Mouse (Mus musculus): ENCODE data around the gene Dhrs3. TPM values are rescaled to one million over a fixed set of nuclear protein-coding genes. Genes with fewer than 3 reads are reported as not detected.

Gene Dhrs3
- polyA plus RNA-seq, 1 experiment = 23.8 TPM

DNA sequence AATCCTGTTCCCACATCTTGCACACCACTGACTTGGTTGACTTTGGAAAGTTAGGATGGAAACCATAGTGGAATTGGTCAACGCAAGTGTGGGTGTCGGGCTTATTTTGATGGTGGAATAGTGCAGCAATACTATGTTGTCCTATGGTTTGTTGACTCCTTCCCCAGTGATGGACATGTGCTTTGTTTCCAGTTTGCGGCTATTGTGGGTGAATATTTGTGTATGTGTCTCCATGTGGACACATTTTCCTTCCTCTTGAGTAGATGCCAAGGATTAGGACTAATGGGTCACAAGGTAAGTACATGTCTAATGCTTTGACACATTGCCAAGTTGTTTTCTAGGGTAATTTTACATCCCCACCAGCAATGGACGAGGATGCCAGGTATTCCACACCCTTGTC is 68.6 kb downstream of the Dhrs3 start:
- H3K4me3 ChIP-seq (ENCODE audit: insufficient read depth, low read length) = no peak overlapping the region
- H3K4me1 ChIP-seq (ENCODE audit: control insufficient read depth, insufficient read depth, low read length) = no peaks in the 10 kb centered on the region; the same call in 1 of the 2 replicates
- no peak overlapping the region for H3K27ac ChIP-seq (ENCODE audit: insufficient read depth, low read length)
- TF ChIP-seq CTCF (IDR thresholded peaks at IDR 0.05; ENCODE audit: borderline replicate concordance, insufficient read depth, low read length) = no peak

DNA sequence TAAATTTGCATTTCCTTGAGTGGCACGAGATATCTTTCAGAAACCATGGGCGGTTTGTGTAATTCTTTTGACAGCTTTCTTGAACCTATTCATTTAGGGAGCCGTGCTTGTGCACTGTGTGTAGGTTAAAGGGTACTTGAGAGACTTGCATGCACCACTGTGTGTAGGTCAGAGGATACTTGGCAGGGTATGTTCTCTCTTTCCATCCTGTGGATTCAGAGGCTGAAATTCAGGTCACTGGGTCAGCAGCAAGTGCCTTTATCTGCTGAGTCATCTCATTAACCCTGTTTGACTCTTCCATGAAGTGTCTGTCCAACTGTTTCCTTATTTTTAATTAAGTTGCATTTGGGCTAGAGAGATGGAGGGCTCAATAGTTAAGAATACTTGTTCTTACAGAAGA is 69.1 kb downstream of the Dhrs3 start:
- Histone ChIP-seq H3K4me3 (ENCODE audit: insufficient read depth, low read length) (no peak overlapping the region), H3K27ac (ENCODE audit: insufficient read depth, low read length) (no peak overlapping the region), H3K4me1 (ENCODE audit: control insufficient read depth, insufficient read depth, low read length) (no peaks in the 10 kb centered on the region; the same call in 1 of the 2 replicates)
- TF ChIP-seq POLR2A (IDR thresholded peaks at IDR 0.05; ENCODE audit: low read depth, low read length) (no peak), CTCF (IDR thresholded peaks at IDR 0.05; ENCODE audit: borderline replicate concordance, insufficient read depth, low read length) (no peak)

DNA sequence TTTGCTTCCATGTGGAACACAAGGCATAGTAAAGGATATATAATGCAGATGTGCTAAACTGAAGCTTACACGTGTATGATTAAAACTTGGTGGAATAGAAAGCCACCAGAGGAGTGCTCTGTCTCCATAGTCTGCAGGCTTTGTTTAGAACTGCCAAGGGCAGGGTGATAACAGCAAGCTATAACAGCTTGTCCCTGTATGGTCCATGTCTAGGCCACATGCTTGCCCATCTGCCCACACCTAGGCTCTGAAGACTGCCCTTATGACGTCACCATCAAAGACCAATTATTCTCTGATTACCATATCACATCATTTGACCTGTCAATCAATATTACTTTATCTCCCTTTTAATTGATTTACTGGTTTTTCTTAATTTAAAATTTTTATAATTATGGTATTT is 72.6 kb downstream of the Dhrs3 start:
- Histone ChIP-seq H3K27ac (ENCODE audit: insufficient read depth, low read length) (no peak overlapping the region), H3K4me1 (ENCODE audit: control insufficient read depth, insufficient read depth, low read length) (peaks cover 3% of the 10 kb centered on the region), H3K4me3 (ENCODE audit: insufficient read depth, low read length) (no peak overlapping the region)
- TF ChIP-seq POLR2A (IDR thresholded peaks at IDR 0.05; ENCODE audit: low read depth, low read length) (no peak), CTCF (IDR thresholded peaks at IDR 0.05; ENCODE audit: borderline replicate concordance, insufficient read depth, low read length) (no peak)

DNA sequence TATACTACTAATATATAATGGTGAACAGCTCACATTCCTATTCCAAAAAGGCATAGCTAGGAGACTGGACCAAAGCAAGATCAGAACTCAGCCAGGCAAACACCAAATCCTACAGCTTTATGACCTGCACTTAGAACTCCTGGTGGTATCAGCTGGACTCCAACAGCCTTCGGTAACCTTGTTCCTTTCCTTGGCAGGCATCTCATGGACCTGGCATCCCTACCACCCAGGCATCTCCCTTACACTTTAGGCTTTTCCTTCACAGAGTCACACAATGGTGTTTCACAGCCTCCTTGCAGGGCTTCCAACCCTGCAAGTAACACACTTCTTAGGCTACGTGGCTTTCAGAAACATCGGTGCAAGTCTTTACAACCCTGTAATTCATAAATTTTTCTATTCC is 75.7 kb downstream of the Dhrs3 start:
- Histone ChIP-seq H3K4me1 (ENCODE audit: control insufficient read depth, insufficient read depth, low read length) (peaks cover 3% of the 10 kb centered on the region; the same call in 1 of the 2 replicates), H3K27ac (ENCODE audit: insufficient read depth, low read length) (no peak overlapping the region), H3K4me3 (ENCODE audit: insufficient read depth, low read length) (no peak overlapping the region)
- TF ChIP-seq POLR2A (IDR thresholded peaks at IDR 0.05; ENCODE audit: low read depth, low read length) (no peak), CTCF (IDR thresholded peaks at IDR 0.05; ENCODE audit: borderline replicate concordance, insufficient read depth, low read length) (no peak)

DNA sequence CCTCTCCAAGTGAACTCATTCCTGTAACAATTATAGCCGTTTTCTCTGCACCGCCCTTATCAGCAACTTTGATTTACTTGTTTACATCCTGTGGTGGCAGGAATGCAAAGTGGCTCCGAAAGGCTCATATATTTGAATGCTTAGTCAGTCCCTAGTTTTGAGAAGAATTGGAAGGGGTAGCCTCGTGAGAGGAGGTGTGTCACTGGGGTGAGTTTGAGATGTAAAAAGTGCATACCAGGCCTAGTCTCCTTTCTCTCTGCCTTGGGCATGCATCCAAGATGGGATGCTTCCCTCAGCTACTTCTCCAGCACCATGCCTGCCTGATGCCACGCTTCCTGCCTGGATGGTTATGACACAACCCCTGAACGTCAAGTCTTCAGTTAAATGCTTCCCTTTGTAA is 76.4 kb downstream of the Dhrs3 start:
- Histone ChIP-seq H3K4me1 (ENCODE audit: control insufficient read depth, insufficient read depth, low read length) (peaks cover 3% of the 10 kb centered on the region; the same call in 1 of the 2 replicates), H3K4me3 (ENCODE audit: insufficient read depth, low read length) (no peak overlapping the region), H3K27ac (ENCODE audit: insufficient read depth, low read length) (no peak overlapping the region)
- no peak for TF ChIP-seq POLR2A (IDR thresholded peaks at IDR 0.05; ENCODE audit: low read depth, low read length)
- no peak for TF ChIP-seq CTCF (IDR thresholded peaks at IDR 0.05; ENCODE audit: borderline replicate concordance, insufficient read depth, low read length)

DNA sequence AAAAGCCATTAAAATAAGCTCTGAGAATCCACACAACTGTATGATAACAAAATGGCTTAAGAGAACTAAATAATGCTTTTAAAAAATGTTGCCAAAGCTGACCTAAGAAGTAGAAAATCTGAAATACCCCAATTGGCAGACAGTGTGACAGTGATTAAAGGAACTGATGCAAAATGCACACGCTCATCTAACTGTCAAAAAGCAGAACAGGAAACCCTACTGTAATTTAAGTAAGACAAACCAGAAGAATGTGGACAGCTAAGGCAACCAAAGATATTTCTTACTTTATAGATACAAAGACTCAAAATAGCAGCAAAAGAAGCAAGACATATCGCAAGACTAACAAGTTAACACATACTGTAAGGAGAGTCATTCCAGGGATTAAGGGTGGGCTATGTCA is 78.4 kb downstream of the Dhrs3 start:
- no peak for TF ChIP-seq POLR2A (IDR thresholded peaks at IDR 0.05; ENCODE audit: low read depth, low read length)
- no peak for TF ChIP-seq CTCF (IDR thresholded peaks at IDR 0.05; ENCODE audit: borderline replicate concordance, insufficient read depth, low read length)
- peaks cover 3% of the 10 kb centered on the region; the same call in 1 of the 2 replicates for H3K4me1 ChIP-seq (ENCODE audit: control insufficient read depth, insufficient read depth, low read length)
- no peak overlapping the region for H3K27ac ChIP-seq (ENCODE audit: insufficient read depth, low read length)
- no peak overlapping the region for H3K4me3 ChIP-seq (ENCODE audit: insufficient read depth, low read length)

DNA sequence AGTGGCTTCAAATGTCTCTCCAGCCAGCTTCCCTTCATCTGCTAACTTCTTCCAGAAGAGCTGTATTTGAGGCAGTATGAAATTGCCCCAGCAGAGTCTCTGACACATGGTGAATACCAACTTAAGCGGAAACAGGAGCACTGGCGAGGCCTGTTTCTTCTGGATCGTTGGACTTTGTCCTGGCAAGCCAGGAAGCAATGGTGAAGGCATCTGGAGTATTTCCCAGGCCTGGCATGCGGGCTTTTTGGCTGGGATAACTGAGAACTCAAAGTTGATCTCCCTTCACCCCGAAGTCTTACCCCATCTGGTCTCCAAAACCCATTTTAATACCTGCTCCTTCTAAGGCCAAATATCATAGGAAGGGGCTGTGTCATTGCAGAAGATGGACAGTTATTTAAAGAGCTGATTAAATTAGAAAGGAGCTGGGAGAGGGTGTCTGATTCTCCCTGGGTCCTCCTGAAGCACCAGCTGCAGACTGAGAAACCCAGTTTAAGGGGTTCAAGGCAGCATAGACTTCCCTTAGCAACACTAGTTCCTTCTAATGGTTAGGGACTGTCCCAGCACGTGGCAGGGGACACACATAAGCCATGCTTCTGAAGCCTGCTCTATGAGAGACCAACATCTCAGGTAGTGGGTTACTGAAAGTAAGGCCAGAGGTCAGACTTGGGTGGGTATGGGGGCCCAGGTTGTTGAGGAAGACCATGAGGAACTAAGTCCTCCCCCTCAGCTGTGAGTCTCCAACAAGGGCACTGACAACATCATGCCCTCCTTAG is 80.5 kb downstream of the Dhrs3 start:
- Histone ChIP-seq H3K4me3 (ENCODE audit: insufficient read depth, low read length) (no peak overlapping the region), H3K27ac (ENCODE audit: insufficient read depth, low read length) (no peak overlapping the region), H3K4me1 (ENCODE audit: control insufficient read depth, insufficient read depth, low read length) (peaks cover 3% of the 10 kb centered on the region; the same call in 1 of the 2 replicates)
- TF ChIP-seq POLR2A (IDR thresholded peaks at IDR 0.05; ENCODE audit: low read depth, low read length) (no peak), CTCF (IDR thresholded peaks at IDR 0.05; ENCODE audit: borderline replicate concordance, insufficient read depth, low read length) (no peak)

DNA sequence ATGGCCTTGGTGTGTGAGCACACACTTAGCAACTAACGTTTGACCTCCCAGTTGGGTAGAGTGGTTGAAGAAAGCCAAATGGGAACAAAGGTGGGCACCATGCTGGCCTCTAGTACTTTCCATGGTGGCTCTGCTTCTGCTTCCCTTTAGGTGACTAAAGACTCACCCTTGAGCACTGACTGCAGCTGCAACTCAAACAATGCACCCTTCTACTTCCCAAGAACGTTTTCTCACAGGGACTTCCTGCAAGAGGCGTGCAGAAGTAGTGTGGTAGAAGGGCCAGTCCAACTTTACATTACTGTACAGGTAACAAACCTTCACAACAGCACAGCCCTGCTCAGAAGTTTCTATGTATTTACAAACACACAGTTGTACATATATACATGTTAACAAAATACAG is 81.8 kb downstream of the Dhrs3 start:
- peaks cover under 1% of the 10 kb centered on the region; the same call in 1 of the 2 replicates for H3K4me1 ChIP-seq (ENCODE audit: control insufficient read depth, insufficient read depth, low read length)
- TF ChIP-seq POLR2A (IDR thresholded peaks at IDR 0.05; ENCODE audit: low read depth, low read length) (no peak), CTCF (IDR thresholded peaks at IDR 0.05; ENCODE audit: borderline replicate concordance, insufficient read depth, low read length) (no peak)
- no peak overlapping the region for H3K27ac ChIP-seq (ENCODE audit: insufficient read depth, low read length)

DNA sequence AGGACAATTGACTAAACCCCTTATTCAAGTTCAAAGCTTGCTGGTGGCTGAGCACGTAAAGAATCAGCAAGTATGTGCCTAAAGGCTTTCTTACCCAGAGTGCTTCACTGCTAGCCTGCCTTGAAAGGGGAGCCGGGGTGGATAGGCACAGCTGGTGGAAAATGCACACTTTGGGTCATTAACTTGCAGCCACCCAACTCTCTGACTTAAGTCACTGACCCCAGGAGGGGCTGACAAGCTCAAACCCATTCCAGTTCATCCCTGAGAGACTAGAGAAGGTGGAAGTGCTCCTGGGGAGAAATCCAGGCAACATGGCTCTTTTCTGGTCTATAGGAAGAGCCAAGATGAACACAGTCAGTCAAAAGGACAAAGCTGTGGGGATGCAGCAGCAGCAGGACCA is 82.9 kb downstream of the Dhrs3 start:
- TF ChIP-seq POLR2A (IDR thresholded peaks at IDR 0.05; ENCODE audit: low read depth, low read length) (no peak), CTCF (IDR thresholded peaks at IDR 0.05; ENCODE audit: borderline replicate concordance, insufficient read depth, low read length) (no peak)
- Histone ChIP-seq H3K4me3 (ENCODE audit: insufficient read depth, low read length) (no peak overlapping the region), H3K4me1 (ENCODE audit: control insufficient read depth, insufficient read depth, low read length) (no peaks in the 10 kb centered on the region; the same call in 1 of the 2 replicates), H3K27ac (ENCODE audit: insufficient read depth, low read length) (no peak overlapping the region)

More for the DNA sequence above, 81.8 kb downstream of the Dhrs3 start:
- H3K4me3 ChIP-seq (ENCODE audit: insufficient read depth, low read length) = no peak overlapping the region

DNA sequence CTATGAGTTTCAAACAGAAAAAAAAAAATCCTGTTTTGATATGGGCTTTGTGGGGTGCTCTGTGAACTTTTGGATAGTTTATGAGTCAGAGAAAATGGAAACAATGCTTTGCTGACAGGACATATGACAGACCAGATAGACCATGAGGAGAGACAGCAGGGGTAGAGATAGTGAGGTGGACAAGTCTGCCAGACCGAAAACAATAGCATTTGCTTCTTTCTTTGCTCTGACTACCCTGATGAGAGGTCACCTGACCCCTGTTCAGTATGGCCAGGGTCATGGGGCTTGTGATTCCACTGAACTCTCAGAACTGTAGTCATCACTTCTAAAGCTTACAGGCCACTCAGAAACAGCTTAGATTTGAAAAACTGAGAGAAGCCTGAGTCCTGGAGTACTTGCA is 84.4 kb downstream of the Dhrs3 start:
- Histone ChIP-seq H3K4me3 (ENCODE audit: insufficient read depth, low read length) (no peak overlapping the region), H3K27ac (ENCODE audit: insufficient read depth, low read length) (no peak overlapping the region), H3K4me1 (ENCODE audit: control insufficient read depth, insufficient read depth, low read length) (peaks cover 9% of the 10 kb centered on the region)
- TF ChIP-seq CTCF (IDR thresholded peaks at IDR 0.05; ENCODE audit: borderline replicate concordance, insufficient read depth, low read length) (no peak), POLR2A (IDR thresholded peaks at IDR 0.05; ENCODE audit: low read depth, low read length) (no peak)

Other genes starting within 250 kb of the Dhrs3 start
- not detected in 2 replicates for gene Gm436, start 206.5 kb upstream of the Dhrs3 start, polyA plus RNA-seq (2011; ENCODE audit: insufficient read length, low read depth, missing spikeins)
- gene Gm13178, start 171.4 kb upstream of the Dhrs3 start, polyA plus RNA-seq (2011; ENCODE audit: insufficient read length, low read depth, missing spikeins) = not detected in 2 replicates
- gene Gm438, start 106.2 kb upstream of the Dhrs3 start, polyA plus RNA-seq (2011; ENCODE audit: insufficient read length, low read depth, missing spikeins) = not detected in 2 replicates